In genomic region chr13:44541243-44541653, GRCm38 (mm10) we compare ENCODE assay signal across 9 mouse cellular contexts.
DNase-seq lines count a peak whose midpoint lies in the region; ATAC-seq and TF ChIP-seq lines count a peak whose summit lies in the region.
"Had no signal": no experiment of that assay in that cellular context is flagged by ENCODE, and none has a peak within 500 bp of the region (broad histone marks: within the 10 kb centered on the region; RNA-seq: fewer than 3 reads in every experiment).

No protein-coding gene starts in this region.

- no peaks in the 10 kb centered on the region for H3K36me3 ChIP-seq in hindbrain, postnatal 0 days (ENCODE audit: insufficient read depth, low read length)
- H3K36me3 ChIP-seq: heart, embryonic 15.5 days had no signal

- H3K27me3 ChIP-seq in hindbrain, postnatal 0 days (ENCODE audit: insufficient read depth, low read length), result no peaks in the 10 kb centered on the region
- H3K27me3 ChIP-seq: heart, embryonic 15.5 days had no signal

- H3K9ac ChIP-seq in hindbrain, postnatal 0 days (replicated peaks; ENCODE audit: low read length), result no peak overlapping the region
- H3K9ac ChIP-seq: heart, embryonic 15.5 days had no signal

- H3K4me3 ChIP-seq in hindbrain, postnatal 0 days (ENCODE audit: low read length), result no peak overlapping the region
- H3K4me3 ChIP-seq: heart, embryonic 15.5 days had no signal

- H3K4me2 ChIP-seq in hindbrain, postnatal 0 days (ENCODE audit: low read depth, low read length), result no peak overlapping the region
- H3K4me2 ChIP-seq: heart, embryonic 15.5 days had no signal

- H3K27ac ChIP-seq in hindbrain, postnatal 0 days, result no peak overlapping the region
- H3K27ac ChIP-seq: heart, embryonic 15.5 days had no signal

- no peaks in the 10 kb centered on the region for H3K4me1 ChIP-seq in hindbrain, postnatal 0 days (ENCODE audit: insufficient read depth, low read length)

- peak; percentile 21; the same call in 1 of the 2 replicates for TF ChIP-seq CTCF in hindbrain, postnatal 0 days (IDR thresholded peaks at IDR 0.05; ENCODE audit: low read depth)

- DNase-seq in left cerebral cortex, postnatal 4 days, result peak; percentile 95
- DNase-seq in left cerebral cortex, adult 8-10 months (ENCODE audit: low spot score in 2 of 2), result no peak
- DNase-seq in adrenal gland, adult 8-10 months, result peak; percentile 30
- DNase-seq in cerebellum, postnatal 4 days (ENCODE audit: low spot score in 2 of 2), result peak; percentile 41 to 86
- peak; percentile 69 for DNase-seq in hindbrain, postnatal 0 days (ENCODE audit: low spot score)
- DNase-seq in right cerebral cortex, postnatal 25 days, result no peak
- no peak for DNase-seq in embryo, embryonic 11 days

- intact Hi-C loops in left cerebral cortex, postnatal 4 days (cut with DNase I), result no loop called here

- ATAC-seq in hindbrain, postnatal 0 days, result peak; percentile 86
- ATAC-seq in erythroid progenitor cell, adult 5-6 weeks (replicated peaks; ENCODE audit: low FRiP score, poor library complexity, severe bottlenecking), result no peak

- H3K9me3 ChIP-seq in hindbrain, postnatal 0 days (ENCODE audit: low read length), result no peaks in the 10 kb centered on the region
- H3K9me3 ChIP-seq: heart, embryonic 15.5 days had no signal

- WGBS in hindbrain, postnatal 0 days, result 40% methylated on average over 5 of the region's 5 CpGs

Comparison
In these comparisons a context has a peak if more than half of its experiments do, and no peak if none do; other contexts are left out.
1. DNase-seq: peak in left cerebral cortex, postnatal 4 days (single experiment), adrenal gland, adult 8-10 months (single experiment), cerebellum, postnatal 4 days (2 of 2) and hindbrain, postnatal 0 days (single experiment); none in left cerebral cortex, adult 8-10 months (0 of 2), right cerebral cortex, postnatal 25 days (single experiment) and embryo, embryonic 11 days (single experiment).